Mouse (Mus musculus) heart, adult 2 months (tissue): ENCODE data around the gene Cdh11. TPM values are rescaled to one million over a fixed set of nuclear protein-coding genes. Genes with fewer than 3 reads are reported as not detected.

Source experiments
- DNase-seq, 2 experiments: peaks; one replicate each; pipeline ENCODE4 v3.0.0; 2021
- H3K27ac ChIP-seq: fragments of 200-600 bp; 2 replicates; pipeline ENCODE4 v1.8.1; 2022
- H3K27me3 ChIP-seq: fragments of 200-500 bp; 2 replicates; pipeline ENCODE4 v1.6.1; 2012; ENCODE audit warnings: mild to moderate bottlenecking, low read length, inconsistent platforms, mixed read lengths; ENCODE audit not compliant: control insufficient read depth, insufficient read depth
- H3K36me3 ChIP-seq: fragments of 200-500 bp; 2 replicates; pipeline ENCODE4 v1.6.1; 2012; ENCODE audit warnings: low read length, inconsistent platforms; ENCODE audit not compliant: control insufficient read depth, insufficient read depth
- H3K4me1 ChIP-seq: fragments of 200-500 bp; 2 replicates; pipeline ENCODE4 v1.6.1; 2011; ENCODE audit warnings: low read length; ENCODE audit not compliant: control insufficient read depth, insufficient read depth
- H3K4me3 ChIP-seq: fragments of 200-600 bp; 2 replicates; pipeline ENCODE4 v1.8.1; 2022
- H3K79me2 ChIP-seq: fragments of 200-500 bp; replicated peaks from 2 replicates; pipeline ENCODE4 v1.6.1; 2012; ENCODE audit warnings: mild to moderate bottlenecking, inconsistent platforms, low read length, moderate library complexity, mixed read lengths; ENCODE audit not compliant: control insufficient read depth, insufficient read depth
- H3K9ac ChIP-seq: fragments of 200-500 bp; 2 replicates; pipeline ENCODE4 v1.6.1; 2012; ENCODE audit warnings: low read depth, mild to moderate bottlenecking, control low read depth, inconsistent platforms, low read length, mixed read lengths
- CTCF ChIP-seq: fragments of 200-600 bp; IDR thresholded peaks from 2 replicates; pipeline ENCODE4 v1.8.1; 2022; ENCODE audit warnings: antibody characterized with exemption, mild to moderate bottlenecking, moderate library complexity
- EP300 ChIP-seq: fragments of 200-500 bp; IDR thresholded peaks from 2 replicates; pipeline ENCODE4 v1.6.1; 2011; ENCODE audit warnings: low read depth, low read length, control low read depth; ENCODE audit not compliant: insufficient read depth
- POLR2A ChIP-seq: fragments of 200-500 bp; IDR thresholded peaks from 2 replicates; pipeline ENCODE4 v1.6.1; 2011; ENCODE audit warnings: mild to moderate bottlenecking, low read depth, low read length, control low read depth; ENCODE audit not compliant: insufficient read depth
- WGBS: fragments of 180-500 bp; shearing (Covaris S2); methylation state at CpG from one replicate; pipeline ENCODE4 v1.1.7; 2018; 5-methylcytosine and 5-hydroxymethylcytosine counted together
- intact Hi-C: fragments of 180-260 bp; cut with DNase I; formaldehyde crosslinking; loops from one replicate; pipeline ENCODE4 v1.15.1; 2025
- long read RNA-seq: library from polyadenylated mRNA; stranded (forward); transcript quantifications from one replicate; pipeline ENCODE4 v2.0.0, GENCODE M21; 2021
- polyA plus RNA-seq: library from polyadenylated mRNA; depleted of rRNA; stranded (reverse); fragments of >200 nt; gene quantifications from 2 replicates; pipeline ENCODE4 v1.2.3, GENCODE M21; 2012; rRNA removed
- total RNA-seq, 2 experiments: library from RNA; stranded (reverse); gene quantifications; 2 replicates each; pipeline ENCODE4 v1.2.3; 2021

The Cdh11 gene
- 10 to 100 TPM; 11.9 to 13.4 TPM for total RNA-seq
- 6.0 and 7.4 TPM in 2 replicates for polyA plus RNA-seq
- long read RNA-seq, full-length matches to known transcripts, result 5 of 8 reads
- long read RNA-seq, partial matches to known transcripts, result 0 of 8 reads
- long read RNA-seq, other reads (novel, unspliced or antisense), result 3 of 8 reads

DNA sequence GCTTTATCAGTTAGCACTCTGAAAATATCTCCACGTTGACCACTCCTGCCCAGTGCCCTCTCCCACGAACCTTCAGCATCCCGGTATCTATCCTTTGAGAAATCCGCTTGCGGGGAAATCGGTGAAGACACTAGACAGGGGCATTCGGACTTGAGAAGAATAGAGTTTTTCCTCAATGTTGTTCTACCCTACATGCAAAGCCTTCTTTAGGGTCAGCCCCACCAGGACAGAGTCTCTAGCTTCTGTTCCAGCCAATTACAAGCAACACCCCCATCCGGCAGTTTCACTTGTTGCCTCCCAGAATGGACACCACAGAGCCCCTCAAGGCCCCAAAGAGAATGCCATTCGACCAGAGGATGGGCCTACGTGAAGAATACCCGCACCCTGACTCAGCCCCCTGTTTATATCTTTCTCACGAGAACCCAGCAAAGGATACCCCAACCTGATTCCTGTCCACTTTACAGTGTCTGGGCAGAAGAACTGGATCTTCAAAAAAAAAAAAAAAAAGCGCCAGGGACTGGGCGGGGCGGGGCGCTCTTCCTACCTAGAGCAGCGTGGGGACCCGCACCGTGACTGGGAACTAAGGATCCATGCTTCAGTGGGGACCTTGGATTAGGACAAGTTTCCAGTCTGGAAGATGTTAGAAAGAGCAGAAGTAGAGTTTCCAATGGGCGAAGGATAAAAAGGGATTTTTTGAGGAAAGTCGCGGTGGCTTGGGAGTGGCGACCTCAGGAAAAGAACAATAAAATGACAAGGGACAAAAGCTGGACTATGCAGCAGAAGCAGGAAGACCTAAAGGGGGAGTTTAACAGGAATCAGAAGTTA is at the start of gene Cdh11:
Gene Cdh11 (minus strand): TSS at position 51 of the 825 bp plus-strand sequence.
- intact Hi-C loops, result loop anchor here (5.0 kb wide), 1 partner anchor 1241 kb away; no protein-coding TSS in a partner anchor
- peak within 1 kb of the TSS; percentile 36 for H3K27ac ChIP-seq
- no peaks in the 10 kb centered on the region for H3K79me2 ChIP-seq
- peak within 1 kb of the TSS; percentile 59 for H3K9ac ChIP-seq
- H3K4me1 ChIP-seq, result no peaks in the 10 kb centered on the region
- TF ChIP-seq POLR2A, result no peak
- peaks cover 5% of the 10 kb centered on the region for H3K27me3 ChIP-seq
- peak within 1 kb of the TSS; percentile 52 for H3K4me3 ChIP-seq
- no peaks in the 10 kb centered on the region for H3K36me3 ChIP-seq
- no peak for DNase-seq
- WGBS, result 3% methylated on average over 23 of the region's 23 CpGs

DNA sequence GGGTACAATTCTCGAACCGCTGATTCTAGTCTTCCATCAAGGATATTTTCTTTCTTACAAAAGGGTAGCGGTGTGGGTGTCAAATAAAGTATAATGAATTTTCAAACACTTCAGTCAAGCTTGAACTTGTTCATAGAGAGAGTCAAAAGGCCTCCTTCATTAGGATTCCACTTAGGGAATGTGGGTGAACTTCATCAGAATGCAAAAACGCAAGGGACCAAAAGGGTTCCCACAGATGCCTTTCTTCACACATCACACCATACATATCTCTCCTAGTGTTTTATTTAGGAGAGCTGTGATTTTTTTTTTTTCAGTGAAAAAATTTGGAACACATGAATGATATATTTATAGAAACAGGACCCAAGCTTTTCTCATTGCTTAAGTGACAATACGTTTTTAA is 28.5 kb upstream of the Cdh11 start:
- no peak overlapping the region for H3K9ac ChIP-seq
- no peak for DNase-seq
- no peaks in the 10 kb centered on the region for H3K4me1 ChIP-seq
- H3K4me3 ChIP-seq, result no peak overlapping the region
- H3K36me3 ChIP-seq, result no peaks in the 10 kb centered on the region
- no peak overlapping the region for H3K27ac ChIP-seq
- intact Hi-C loops, result no loop called here
- no peaks in the 10 kb centered on the region for H3K79me2 ChIP-seq
- no peak for TF ChIP-seq POLR2A
- no peak for TF ChIP-seq CTCF
- TF ChIP-seq EP300, result no peak
- WGBS, result 84% methylated on average over 5 of the region's 5 CpGs
- H3K27me3 ChIP-seq, result no peaks in the 10 kb centered on the region

DNA sequence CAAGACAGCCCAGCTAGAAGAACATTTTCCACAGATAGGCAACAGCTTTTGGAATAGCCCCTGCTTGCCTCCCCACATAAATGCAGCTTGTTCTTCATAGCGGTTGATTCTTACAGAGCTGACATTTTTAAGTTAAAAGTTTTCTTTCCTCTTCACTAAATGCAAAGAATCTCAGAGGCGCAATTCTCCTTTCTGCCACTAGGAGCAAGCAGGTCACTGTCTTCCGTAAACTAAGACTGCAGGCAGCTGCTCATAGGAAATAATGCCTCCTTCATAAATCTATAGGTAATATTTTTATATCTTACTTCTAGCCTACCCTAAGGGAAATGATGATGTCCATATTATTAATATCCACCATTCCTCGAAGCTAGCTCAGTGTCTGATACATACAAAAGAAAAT is 4.9 kb upstream of the Cdh11 start:
- TF ChIP-seq POLR2A (no peak), CTCF (peak; percentile 78)
- intact Hi-C loops, result no loop called here
- H3K27me3 ChIP-seq, result no peaks in the 10 kb centered on the region
- DNase-seq, result no peak
- H3K4me3 ChIP-seq, result no peak overlapping the region
- no peaks in the 10 kb centered on the region for H3K79me2 ChIP-seq
- WGBS, result 30% methylated on average over 4 of the region's 4 CpGs
- no peak overlapping the region for H3K27ac ChIP-seq
- no peaks in the 10 kb centered on the region for H3K36me3 ChIP-seq
- no peak overlapping the region for H3K9ac ChIP-seq
- H3K4me1 ChIP-seq, result no peaks in the 10 kb centered on the region

DNA sequence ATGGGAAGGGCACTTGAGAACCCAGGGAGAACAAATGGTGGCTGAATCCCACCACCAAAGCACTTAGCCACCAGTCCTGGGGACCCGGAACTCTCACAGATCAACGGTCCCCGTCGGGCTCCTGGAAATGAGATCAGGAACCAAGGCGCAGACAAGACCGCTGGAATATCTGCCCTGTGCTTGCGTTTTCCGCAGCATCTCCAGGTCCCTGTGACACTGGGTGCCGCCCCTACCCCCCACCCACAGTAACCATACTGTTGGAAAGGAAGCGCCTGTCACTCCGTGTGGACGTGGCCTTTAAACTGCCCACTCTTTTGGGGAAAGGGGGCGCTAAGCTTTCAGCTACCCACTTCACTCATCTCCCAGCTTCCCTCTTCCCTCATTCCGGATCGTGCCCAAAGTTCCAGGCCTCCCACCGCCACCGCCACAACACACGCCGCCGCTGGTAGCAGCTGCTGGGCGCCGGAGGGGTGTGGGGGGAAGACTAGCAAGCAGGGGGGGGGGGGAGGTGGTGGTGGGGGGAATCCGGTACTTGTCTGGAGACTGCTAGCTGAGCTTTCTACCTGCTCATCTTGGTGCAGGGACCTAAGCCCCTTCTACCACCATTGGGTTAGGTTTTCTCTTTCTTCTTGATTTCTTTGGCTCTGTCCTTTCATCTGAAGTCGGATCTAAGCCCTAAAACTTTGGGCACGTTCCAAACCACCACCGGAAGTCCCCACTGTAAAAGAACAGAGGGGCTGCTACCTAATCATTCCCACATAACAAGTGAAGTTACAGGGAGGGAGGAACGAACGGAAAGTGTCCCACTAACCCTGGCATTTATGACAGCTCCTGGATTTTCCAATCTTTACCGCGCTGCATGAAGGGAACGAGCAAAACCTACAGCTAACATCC is 1.3 kb upstream of the Cdh11 start:
- intact Hi-C loops, result loop anchor here (5.0 kb wide), 1 partner anchor 1241 kb away; no protein-coding TSS in a partner anchor
- H3K27me3 ChIP-seq, result peaks cover 5% of the 10 kb centered on the region
- TF ChIP-seq CTCF, result no peak
- no peak for TF ChIP-seq EP300
- no peak for TF ChIP-seq POLR2A
- no peak overlapping the region for H3K27ac ChIP-seq
- 9% methylated on average over 31 of the region's 31 CpGs for WGBS
- no peaks in the 10 kb centered on the region for H3K79me2 ChIP-seq
- H3K9ac ChIP-seq, result no peak overlapping the region
- 0 out of 2 replicates have a peak overlapping the region, but pooled peaks have one; percentile 18 for H3K4me3 ChIP-seq
- peak; percentile 3 to 17 for DNase-seq
- H3K4me1 ChIP-seq, result no peaks in the 10 kb centered on the region
- no peaks in the 10 kb centered on the region for H3K36me3 ChIP-seq

DNA sequence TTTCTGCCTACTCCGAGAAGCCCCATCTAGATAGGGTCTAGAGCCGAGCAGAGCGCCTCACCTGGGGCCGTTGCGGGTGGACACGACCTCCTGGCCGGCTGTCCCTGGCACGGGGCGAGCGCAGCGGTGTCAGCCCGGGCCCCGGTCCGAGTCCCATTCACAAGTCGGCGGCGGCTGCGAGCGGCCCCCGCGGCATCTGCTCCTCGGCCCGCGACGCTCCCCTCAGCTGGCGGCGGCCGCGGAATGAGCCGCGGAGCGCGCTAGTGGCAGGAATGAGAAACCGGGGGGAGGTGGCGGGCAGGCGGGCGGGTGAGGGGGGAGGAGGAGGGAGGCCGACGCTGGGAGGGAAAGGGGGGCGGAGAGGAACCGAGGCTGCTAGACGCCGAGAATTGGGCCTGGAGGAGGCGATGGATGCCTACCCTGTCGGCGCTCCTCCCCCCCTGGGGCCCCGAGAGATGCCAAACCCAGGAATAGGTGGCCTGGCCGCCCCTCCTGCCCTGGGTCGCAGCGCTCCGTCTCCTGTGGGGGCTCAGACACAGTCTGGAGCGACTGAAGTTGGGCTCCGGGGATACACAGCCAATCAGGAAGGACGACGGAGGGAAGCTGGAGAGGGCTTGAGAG is 497 bp downstream of the Cdh11 start:
- peaks cover 5% of the 10 kb centered on the region for H3K27me3 ChIP-seq
- intact Hi-C loops, result loop anchor here (5.0 kb wide), 3 partner anchors 48 to 1242 kb away; no protein-coding TSS in a partner anchor

More for the DNA sequence above, 497 bp downstream of the Cdh11 start:
- no peaks in the 10 kb centered on the region for H3K36me3 ChIP-seq
- H3K9ac ChIP-seq, result peak overlapping the region; percentile 59
- H3K79me2 ChIP-seq, result no peaks in the 10 kb centered on the region
- H3K27ac ChIP-seq, result peak overlapping the region; percentile 36
- peak; percentile 61 to 68 for DNase-seq
- H3K4me1 ChIP-seq, result no peaks in the 10 kb centered on the region
- H3K4me3 ChIP-seq, result peak overlapping the region; percentile 52
- TF ChIP-seq EP300, result no peak
- peak; percentile 57 for TF ChIP-seq CTCF
- no peak for TF ChIP-seq POLR2A
- WGBS, result under 1% methylated on average over 51 of the region's 55 CpGs
